Mouse (Mus musculus) thymus, adult 2 months (tissue): ENCODE measurements at regions not wholly inside any gene's neighbourhood (a gene's known extent, or its start where the extent isn't known, plus 50 kb on each side); places are given as distances from the start of the nearest gene placed in this dataset.

Experiments used
- DNase-seq: peaks from one replicate; pipeline ENCODE4 v3.0.0; 2021
- H3K27ac ChIP-seq: fragments of 200-500 bp; 2 replicates; pipeline ENCODE4 v1.5.1; 2012; ENCODE audit warnings: low read length, control low read depth; ENCODE audit not compliant: control insufficient read depth, insufficient read depth
- H3K27me3 ChIP-seq: fragments of 200-500 bp; 2 replicates; pipeline ENCODE4 v1.6.1; 2012; ENCODE audit warnings: mild to moderate bottlenecking, low read length, moderate library complexity, mixed read lengths; ENCODE audit not compliant: control insufficient read depth, insufficient read depth
- H3K36me3 ChIP-seq: fragments of 200-500 bp; 2 replicates; pipeline ENCODE4 v1.6.1; 2012; ENCODE audit warnings: mild to moderate bottlenecking, low read length, moderate library complexity; ENCODE audit not compliant: control insufficient read depth, insufficient read depth
- H3K4me1 ChIP-seq: fragments of 200-500 bp; replicated peaks from 2 replicates; pipeline ENCODE4 v1.6.1; 2012; ENCODE audit warnings: low read length; ENCODE audit not compliant: control insufficient read depth, insufficient read depth
- H3K4me3 ChIP-seq: fragments of 200-500 bp; 2 replicates; pipeline ENCODE4 v1.5.1; 2012; ENCODE audit warnings: mild to moderate bottlenecking, low read length, control low read depth, moderate library complexity; ENCODE audit not compliant: control insufficient read depth, insufficient read depth
- CTCF ChIP-seq: fragments of 200-500 bp; IDR thresholded peaks from 2 replicates; pipeline ENCODE4 v1.5.1; 2012; ENCODE audit warnings: mild to moderate bottlenecking, control low read depth, low read length, moderate library complexity, borderline replicate concordance; ENCODE audit not compliant: control insufficient read depth, poor library complexity, insufficient read depth; ENCODE audit errors: extremely low read depth
- POLR2A ChIP-seq: fragments of 200-500 bp; IDR thresholded peaks from 2 replicates; pipeline ENCODE4 v1.6.1; 2012; ENCODE audit warnings: mild to moderate bottlenecking, low read length, control low read depth, moderate library complexity; ENCODE audit not compliant: control insufficient read depth, poor library complexity, insufficient read depth; ENCODE audit errors: extremely low read depth
- whole genome bisulfite sequencing: fragments of 180-500 bp; shearing (Covaris S2); methylation state at CpG from one replicate; pipeline ENCODE4 v1.1.7; 2018; 5-methylcytosine and 5-hydroxymethylcytosine counted together

- no peak for TF ChIP-seq CTCF
- no peak for TF ChIP-seq POLR2A
- Histone ChIP-seq H3K27me3 (no peaks in the 10 kb centered on the region), H3K4me1 (no peaks in the 10 kb centered on the region), H3K36me3 (no peaks in the 10 kb centered on the region), H3K4me3 (no peak overlapping the region), H3K27ac (no peak overlapping the region)
- DNase-seq: no peak
- 87% methylated on average over 3 of the region's 3 CpGs for WGBS
Observed at GRCm38 (mm10) chr16:76655106-76655505, 281.5 kb upstream of the Nrip1 start.

GRCm38 (mm10) chr16:76644281-76644680 lies 270.7 kb upstream of the Nrip1 start:
- Histone ChIP-seq H3K4me3 (no peak overlapping the region), H3K27me3 (no peaks in the 10 kb centered on the region), H3K36me3 (no peaks in the 10 kb centered on the region), H3K27ac (no peak overlapping the region), H3K4me1 (peaks cover 2% of the 10 kb centered on the region; the same call in 1 of the 2 replicates)
- WGBS: 95% methylated on average over 6 of the region's 6 CpGs
- TF ChIP-seq POLR2A: no peak
- TF ChIP-seq CTCF: no peak
- no peak for DNase-seq

GRCm38 (mm10) chr16:76643801-76644200 lies 270.2 kb upstream of the Nrip1 start:
- TF ChIP-seq POLR2A: no peak
- no peak for TF ChIP-seq CTCF
- 97% methylated on average over 9 of the region's 9 CpGs for WGBS
- no peak overlapping the region for H3K4me3 ChIP-seq
- H3K27me3 ChIP-seq: no peaks in the 10 kb centered on the region
- no peak overlapping the region for H3K27ac ChIP-seq
- H3K4me1 ChIP-seq: peaks cover 2% of the 10 kb centered on the region; the same call in 1 of the 2 replicates
- DNase-seq: no peak
- no peaks in the 10 kb centered on the region for H3K36me3 ChIP-seq

- H3K4me1 ChIP-seq: no peaks in the 10 kb centered on the region
- no peak overlapping the region for H3K27ac ChIP-seq
- no peaks in the 10 kb centered on the region for H3K27me3 ChIP-seq
- H3K4me3 ChIP-seq: no peak overlapping the region
- no peak for TF ChIP-seq CTCF
- no peaks in the 10 kb centered on the region for H3K36me3 ChIP-seq
- WGBS: 97% methylated on average over 9 of the region's 9 CpGs
- DNase-seq: no peak
Observed at GRCm38 (mm10) chr16:76635169-76635568, 261.5 kb upstream of the Nrip1 start.

- H3K36me3 ChIP-seq: no peaks in the 10 kb centered on the region
- DNase-seq: no peak
- no peaks in the 10 kb centered on the region for H3K4me1 ChIP-seq
- no peaks in the 10 kb centered on the region for H3K27me3 ChIP-seq
- WGBS: 98% methylated on average over 4 of the region's 4 CpGs
- H3K27ac ChIP-seq: no peak overlapping the region
- H3K4me3 ChIP-seq: no peak overlapping the region
- TF ChIP-seq POLR2A (no peak), CTCF (no peak)
Observed at GRCm38 (mm10) chr16:76634196-76634698, 260.6 kb upstream of the Nrip1 start.

GRCm38 (mm10) chr16:76626142-76626541 lies 252.5 kb upstream of the Nrip1 start:
- no peaks in the 10 kb centered on the region for H3K36me3 ChIP-seq
- H3K27ac ChIP-seq: no peak overlapping the region
- no peaks in the 10 kb centered on the region for H3K4me1 ChIP-seq
- TF ChIP-seq CTCF (no peak), POLR2A (no peak)
- H3K27me3 ChIP-seq: no peaks in the 10 kb centered on the region
- 94% methylated on average over 4 of the region's 4 CpGs for WGBS
- H3K4me3 ChIP-seq: no peak overlapping the region
- DNase-seq: no peak

DNA sequence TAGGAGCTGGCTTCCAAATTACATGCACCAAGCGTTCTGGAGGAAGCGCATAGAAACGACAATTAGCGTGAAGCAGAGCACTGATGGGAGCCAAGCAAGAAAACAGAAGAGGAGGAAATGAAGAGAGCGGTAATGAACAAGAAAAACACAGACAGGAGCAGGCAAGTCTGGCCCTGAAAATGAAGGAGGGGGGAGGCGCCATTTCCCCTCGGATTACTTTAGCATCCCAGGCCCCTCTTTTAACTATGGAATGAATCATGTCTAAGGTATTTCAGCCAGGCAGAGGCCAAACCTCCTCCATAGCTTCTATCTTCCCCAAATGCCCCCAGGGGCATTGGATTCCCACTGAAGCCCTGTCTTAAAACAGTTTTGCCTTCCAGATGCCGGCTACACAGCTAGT lies 248.1 kb upstream of the Nrip1 start:
- Histone ChIP-seq H3K27ac (no peak overlapping the region), H3K4me3 (no peak overlapping the region), H3K36me3 (no peaks in the 10 kb centered on the region), H3K4me1 (no peaks in the 10 kb centered on the region), H3K27me3 (no peaks in the 10 kb centered on the region)
- DNase-seq: no peak
- no peak for TF ChIP-seq POLR2A
- TF ChIP-seq CTCF: no peak
- WGBS: 92% methylated on average over 8 of the region's 8 CpGs
